Mouse (Mus musculus): ENCODE data around the gene Vav1.

DNA sequence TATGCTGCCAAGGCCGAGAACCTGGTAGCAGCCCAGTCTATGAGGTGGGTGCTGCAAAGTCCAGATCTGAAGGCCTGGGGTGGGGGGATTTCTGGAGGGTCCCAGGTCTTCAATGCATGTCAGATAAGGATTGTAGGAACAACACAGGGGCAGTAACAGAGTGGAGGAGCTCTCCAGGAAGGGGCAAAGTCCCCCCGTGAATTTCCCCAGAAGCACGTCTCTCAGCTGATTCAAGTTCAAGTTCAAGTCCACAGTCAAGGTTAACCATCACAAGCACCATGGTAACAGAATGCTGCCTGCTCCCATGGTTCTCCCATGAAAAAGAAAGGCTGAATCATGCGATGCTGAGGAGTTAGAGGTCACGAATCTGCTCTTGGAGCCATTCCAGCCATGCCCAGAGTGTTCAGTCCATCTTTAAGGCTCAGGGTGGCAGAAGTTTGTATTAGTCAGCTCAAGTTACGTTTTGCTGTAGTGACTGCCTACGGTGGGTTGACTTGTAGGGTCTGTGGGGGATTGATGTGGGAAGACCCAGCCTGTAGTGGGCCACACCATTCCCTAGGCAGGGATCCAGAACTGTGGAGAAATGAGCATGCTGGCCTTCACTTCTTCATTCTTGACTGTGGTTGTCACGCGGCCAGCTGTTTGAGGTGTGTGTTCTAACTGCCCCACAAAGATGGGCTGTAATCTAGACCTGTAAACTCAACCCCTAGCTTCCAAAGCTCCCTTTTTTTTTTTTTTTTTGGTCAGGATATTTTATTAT, 55.3 kb downstream of the Vav1 start:
- TF ChIP-seq POLR2A (IDR thresholded peaks at IDR 0.05; ENCODE audit: insufficient read depth, low read length) = no peak
- TF ChIP-seq CTCF (IDR thresholded peaks at IDR 0.05; ENCODE audit: low read depth, low read length) = no peak
- TF ChIP-seq EP300 (IDR thresholded peaks at IDR 0.05; ENCODE audit: insufficient read depth, low read depth, low read length) = no peak
